Mouse (Mus musculus) neural tube, embryonic 12.5 days (tissue): ENCODE measurements around the gene Dtd1. TPM values are rescaled to one million over a fixed set of nuclear protein-coding genes. Genes with fewer than 3 reads are reported as not detected.

Experiments used
- ATAC-seq: fragments of 200-750 bp; cut with Nextera tagmentation; 2 replicates; pipeline ENCODE4 v1.8.0; 2017; ENCODE audit warnings: low read depth, mild to moderate bottlenecking, moderate TSS enrichment, moderate library complexity; ENCODE audit not compliant: low FRiP score
- H3K27ac ChIP-seq: fragments of 300-500 bp; sonication (generic); 2 replicates; pipeline ENCODE4 v1.5.1; 2016
- H3K27me3 ChIP-seq: fragments of 300-500 bp; sonication (generic); replicated peaks from 2 replicates; pipeline ENCODE4 v1.6.1; 2016; ENCODE audit warnings: mild to moderate bottlenecking
- H3K36me3 ChIP-seq: fragments of 300-500 bp; sonication (generic); 2 replicates; pipeline ENCODE4 v1.6.1; 2016; ENCODE audit warnings: mild to moderate bottlenecking
- H3K4me1 ChIP-seq: fragments of 300-500 bp; sonication (generic); 2 replicates; pipeline ENCODE4 v1.6.1; 2016
- H3K4me2 ChIP-seq: fragments of 300-500 bp; sonication (generic); replicated peaks from 2 replicates; pipeline ENCODE4 v1.6.1; 2016; ENCODE audit warnings: mild to moderate bottlenecking
- H3K4me3 ChIP-seq: fragments of 300-500 bp; sonication (generic); 2 replicates; pipeline ENCODE4 v1.5.1; 2016
- H3K9ac ChIP-seq: fragments of 300-500 bp; sonication (generic); 2 replicates; pipeline ENCODE4 v1.6.1; 2016; ENCODE audit warnings: mild to moderate bottlenecking
- H3K9me3 ChIP-seq: fragments of 300-500 bp; sonication (generic); 2 replicates; pipeline ENCODE4 v1.6.1; 2016; ENCODE audit warnings: mild to moderate bottlenecking
- WGBS: fragments of 180-500 bp; shearing (Covaris S2); methylation state at CpG from one replicate; pipeline ENCODE4 v1.1.7; 2016; 5-methylcytosine and 5-hydroxymethylcytosine counted together
- polyA plus RNA-seq: library from polyadenylated mRNA; unstranded; fragments of >200 nt; fragmentation: Nextera tagmentation; extraction: Ambion mirVana; gene quantifications from 2 replicates; pipeline ENCODE4 v1.2.1, GENCODE M21; 2016

Gene Dtd1
- polyA plus RNA-seq, 1 experiment from 2014 or later, result 42.7 TPM

DNA sequence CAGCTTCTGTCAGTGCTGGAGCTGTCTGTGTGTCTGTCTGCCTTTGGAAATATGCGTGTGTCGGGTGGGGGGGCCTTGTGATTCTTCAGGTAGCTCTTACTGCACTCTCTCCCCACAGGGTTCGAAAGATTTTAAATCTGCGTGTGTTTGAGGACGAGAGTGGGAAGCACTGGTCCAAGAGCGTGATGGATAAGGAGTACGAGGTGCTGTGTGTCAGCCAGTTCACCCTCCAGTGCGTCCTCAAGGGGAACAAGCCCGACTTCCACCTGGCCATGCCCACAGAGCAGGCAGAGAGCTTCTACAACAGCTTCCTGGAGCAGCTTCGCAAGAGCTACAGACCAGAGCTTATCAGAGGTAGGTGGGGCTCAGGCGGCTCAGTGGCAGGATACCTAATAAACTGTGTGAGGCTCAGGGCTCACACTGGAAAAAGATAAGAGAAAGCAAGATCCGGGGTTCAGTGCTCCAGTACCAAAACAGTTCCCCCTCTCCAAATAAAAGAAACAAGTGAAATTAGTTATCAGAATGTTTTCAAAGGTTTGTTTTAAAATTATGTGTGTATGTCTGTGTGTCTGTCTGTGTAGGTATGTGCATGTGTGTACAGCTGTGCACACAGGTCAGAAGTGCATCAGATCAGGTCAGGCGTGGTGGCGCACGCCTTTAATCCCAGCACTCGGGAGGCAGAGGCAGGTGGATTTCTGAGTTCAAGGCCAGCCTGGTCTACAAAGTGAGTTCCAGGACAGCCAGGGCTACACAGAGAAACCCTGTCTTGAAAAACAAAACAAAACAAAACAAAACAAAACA, 17.6 kb downstream of the Dtd1 start:
- no peaks in the 10 kb centered on the region for H3K27me3 ChIP-seq

DNA sequence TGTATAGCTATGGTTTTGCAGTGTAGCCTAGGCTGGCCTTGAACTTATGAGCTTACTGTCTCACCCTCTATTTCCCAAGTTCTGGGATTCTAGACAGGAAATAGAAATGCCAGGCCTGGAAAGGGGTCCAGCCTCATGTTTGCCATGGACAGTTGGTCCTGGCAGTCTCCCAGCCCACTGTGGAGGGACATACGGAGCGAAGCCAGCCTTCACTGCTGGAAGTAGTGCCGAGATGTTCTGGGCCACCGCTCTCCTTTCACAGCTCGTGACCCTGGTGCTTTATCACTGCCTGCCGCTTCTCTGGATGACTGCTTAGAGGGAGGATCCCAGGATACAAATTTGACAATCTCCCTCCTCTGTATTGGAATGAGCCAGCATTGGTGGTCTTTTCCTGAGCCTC, 21.8 kb downstream of the Dtd1 start:
- no peaks in the 10 kb centered on the region for H3K36me3 ChIP-seq
- whole genome bisulfite sequencing, result 52% methylated on average over 6 of the region's 6 CpGs
- no peak overlapping the region for H3K9ac ChIP-seq
- H3K4me2 ChIP-seq, result no peak overlapping the region
- no peaks in the 10 kb centered on the region for H3K27me3 ChIP-seq
- ATAC-seq, result no peak
- no peak overlapping the region for H3K4me3 ChIP-seq
- no peak overlapping the region for H3K27ac ChIP-seq
- no peaks in the 10 kb centered on the region for H3K4me1 ChIP-seq
- H3K9me3 ChIP-seq, result 0 out of 2 replicates have a peak, but pooled peaks cover 3% of the 10 kb centered on the region

More for the DNA sequence above, 17.6 kb downstream of the Dtd1 start:
- H3K4me3 ChIP-seq, result no peak overlapping the region
- no peaks in the 10 kb centered on the region for H3K4me1 ChIP-seq
- H3K4me2 ChIP-seq, result no peak overlapping the region
- H3K9me3 ChIP-seq, result no peaks in the 10 kb centered on the region
- 93% methylated on average over 16 of the region's 16 CpGs for WGBS
- no peak for ATAC-seq
- H3K27ac ChIP-seq, result no peak overlapping the region
- no peak overlapping the region for H3K9ac ChIP-seq
- H3K36me3 ChIP-seq, result no peaks in the 10 kb centered on the region

DNA sequence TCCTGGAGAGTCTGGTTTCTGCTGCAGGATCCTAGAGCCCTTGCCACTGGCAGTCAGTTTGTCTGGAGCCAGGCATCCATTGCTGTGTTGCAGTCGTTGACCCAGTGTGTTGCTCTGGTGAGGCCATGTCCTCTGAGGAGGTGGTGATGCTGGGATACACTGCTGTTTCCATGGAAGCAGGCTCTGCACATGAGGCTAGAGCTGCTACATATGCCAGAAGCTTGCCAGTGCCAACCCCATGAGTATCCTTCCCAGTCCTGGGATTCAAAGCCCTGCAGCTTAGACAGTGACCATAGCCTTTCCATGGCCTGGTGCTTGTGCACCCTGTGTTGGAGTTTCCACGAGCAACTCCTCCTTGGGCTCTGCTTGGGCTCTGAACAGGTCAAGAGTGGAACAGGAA, 33.9 kb downstream of the Dtd1 start:
- no peaks in the 10 kb centered on the region for H3K4me1 ChIP-seq
- WGBS, result 86% methylated on average over 2 of the region's 2 CpGs
- no peak overlapping the region for H3K27ac ChIP-seq
- no peaks in the 10 kb centered on the region for H3K36me3 ChIP-seq
- no peak for ATAC-seq
- H3K4me2 ChIP-seq, result no peak overlapping the region
- no peak overlapping the region for H3K9ac ChIP-seq
- no peaks in the 10 kb centered on the region for H3K27me3 ChIP-seq
- no peaks in the 10 kb centered on the region for H3K9me3 ChIP-seq
- no peak overlapping the region for H3K4me3 ChIP-seq

DNA sequence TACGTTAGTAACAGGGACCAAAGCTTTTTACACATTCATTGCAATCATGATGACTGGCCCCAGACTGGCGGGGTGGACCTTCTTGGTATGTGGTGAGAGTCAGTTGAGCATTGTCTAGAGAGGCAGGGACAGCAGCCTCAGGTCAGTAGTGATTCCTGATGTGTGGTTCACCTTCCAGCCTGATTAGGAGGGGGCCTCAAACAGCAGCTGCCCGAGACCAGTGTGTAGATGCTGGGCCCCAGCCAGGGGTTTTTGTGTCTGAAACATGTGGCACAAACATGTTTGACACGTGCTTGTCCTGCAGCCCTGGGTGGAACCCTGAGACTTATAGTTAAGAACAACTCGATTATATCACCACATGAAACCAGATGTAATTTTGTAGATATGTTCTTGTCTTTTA, 34.5 kb downstream of the Dtd1 start:
- ATAC-seq, result no peak
- no peaks in the 10 kb centered on the region for H3K27me3 ChIP-seq
- no peaks in the 10 kb centered on the region for H3K9me3 ChIP-seq
- H3K4me3 ChIP-seq, result no peak overlapping the region
- no peak overlapping the region for H3K9ac ChIP-seq
- no peaks in the 10 kb centered on the region for H3K36me3 ChIP-seq
- no peak overlapping the region for H3K4me2 ChIP-seq
- no peaks in the 10 kb centered on the region for H3K4me1 ChIP-seq
- 77% methylated on average over 5 of the region's 5 CpGs for WGBS
- no peak overlapping the region for H3K27ac ChIP-seq

- no peak overlapping the region for H3K27ac ChIP-seq
- peak; percentile 4; the same call in 1 of the 2 replicates for ATAC-seq
- no peaks in the 10 kb centered on the region for H3K36me3 ChIP-seq
- H3K9me3 ChIP-seq, result no peaks in the 10 kb centered on the region
- no peak overlapping the region for H3K4me2 ChIP-seq
- H3K4me1 ChIP-seq, result no peaks in the 10 kb centered on the region
- 71% methylated on average over 2 of the region's 2 CpGs for WGBS
- H3K4me3 ChIP-seq, result no peak overlapping the region
- no peaks in the 10 kb centered on the region for H3K27me3 ChIP-seq
- H3K9ac ChIP-seq, result no peak overlapping the region
These were observed 35.0 kb downstream of the Dtd1 start for GRCm38 (mm10) chr2:144634729-144635128.

DNA sequence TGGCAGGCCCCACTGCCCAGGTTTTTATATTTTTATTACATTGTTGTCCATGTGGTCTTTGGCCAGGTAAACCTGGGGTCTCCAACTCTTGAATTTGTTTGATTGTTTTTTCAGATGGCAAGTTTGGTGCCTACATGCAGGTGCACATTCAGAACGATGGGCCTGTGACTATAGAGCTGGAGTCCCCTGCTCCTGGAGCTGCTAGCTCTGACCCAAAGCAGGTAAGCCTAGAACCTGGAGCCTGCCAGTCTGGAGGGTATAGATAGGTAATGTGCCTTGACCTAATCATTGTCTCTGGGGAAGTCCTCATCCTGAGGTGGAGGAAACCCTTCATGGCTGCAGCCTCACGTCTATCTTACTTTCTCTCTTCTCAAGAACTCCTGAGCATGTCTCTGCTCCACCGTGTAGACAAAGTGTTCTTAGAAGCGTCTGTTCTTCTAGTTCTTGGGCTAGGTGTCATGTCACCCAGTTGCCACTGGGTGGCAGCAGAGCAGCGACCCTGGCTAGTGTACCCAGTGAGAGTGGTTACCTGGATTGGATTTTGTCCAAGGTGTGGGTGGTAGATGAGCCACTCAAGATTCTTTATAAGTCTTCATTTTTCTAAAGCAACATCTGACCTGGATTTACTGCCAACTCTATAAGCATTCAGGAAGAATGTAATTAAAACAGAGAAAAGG, 36.1 kb downstream of the Dtd1 start:
- no peak overlapping the region for H3K4me3 ChIP-seq
- WGBS, result 29% methylated on average over 5 of the region's 5 CpGs
- H3K4me2 ChIP-seq, result no peak overlapping the region
- no peak overlapping the region for H3K27ac ChIP-seq
- no peaks in the 10 kb centered on the region for H3K27me3 ChIP-seq
- H3K9me3 ChIP-seq, result no peaks in the 10 kb centered on the region
- H3K9ac ChIP-seq, result no peak overlapping the region
- no peaks in the 10 kb centered on the region for H3K36me3 ChIP-seq
- ATAC-seq, result peak; percentile 68; the same call in 1 of the 2 replicates
- peaks cover 6% of the 10 kb centered on the region; the same call in 1 of the 2 replicates for H3K4me1 ChIP-seq

DNA sequence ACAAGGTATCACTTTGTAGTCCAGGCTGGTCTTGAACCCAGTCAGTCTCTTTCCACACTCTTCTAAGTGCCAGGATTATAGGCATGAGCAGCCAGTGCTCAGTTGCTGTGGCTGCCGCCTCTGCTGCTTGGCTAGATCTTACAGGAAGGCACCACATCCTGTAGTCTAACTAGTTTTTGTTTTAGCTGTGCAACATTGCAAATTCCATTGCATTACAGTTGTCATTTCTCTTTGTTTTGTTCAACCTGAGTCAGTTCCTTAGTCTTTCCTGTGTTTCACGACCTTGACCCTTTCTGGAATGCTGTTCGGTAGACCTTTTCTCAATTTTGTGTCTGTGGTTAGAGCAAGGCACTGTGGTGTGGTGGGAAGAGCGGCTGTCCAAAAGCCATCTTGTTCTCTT, 37.5 kb downstream of the Dtd1 start:
- Histone ChIP-seq H3K9ac (no peak overlapping the region), H3K4me2 (no peak overlapping the region), H3K27ac (no peak overlapping the region), H3K4me3 (no peak overlapping the region), H3K36me3 (no peaks in the 10 kb centered on the region), H3K27me3 (no peaks in the 10 kb centered on the region), H3K9me3 (no peaks in the 10 kb centered on the region), H3K4me1 (peaks cover 6% of the 10 kb centered on the region; the same call in 1 of the 2 replicates)
- ATAC-seq, result no peak
- WGBS, result 91% methylated on average over 4 of the region's 4 CpGs

- no peak for ATAC-seq
- WGBS, result 80% methylated on average over 12 of the region's 12 CpGs
These were observed 38.1 kb downstream of the Dtd1 start for GRCm38 (mm10) chr2:144637671-144638395.

DNA sequence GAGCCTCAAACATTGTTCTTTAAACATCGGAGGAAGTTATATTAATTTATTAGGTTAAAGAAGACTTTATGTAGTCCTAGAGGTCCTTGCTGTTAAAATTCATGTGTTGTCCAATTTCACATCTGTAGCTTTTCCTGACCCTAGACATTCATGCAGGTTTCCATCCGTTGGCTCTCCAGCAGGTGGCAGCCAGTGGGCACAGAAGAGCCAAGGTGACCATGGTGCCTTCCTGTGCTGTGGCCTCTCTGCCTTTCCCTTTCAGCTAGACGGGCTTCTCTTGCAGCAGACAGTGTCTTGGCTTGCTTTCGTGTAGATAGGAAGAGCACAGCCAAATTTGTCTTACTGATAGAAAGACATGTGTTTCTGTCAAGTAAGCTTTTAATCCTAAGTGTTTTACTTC, 39.0 kb downstream of the Dtd1 start:
- no peaks in the 10 kb centered on the region for H3K36me3 ChIP-seq
- no peak overlapping the region for H3K9ac ChIP-seq
- no peak overlapping the region for H3K27ac ChIP-seq
- H3K4me2 ChIP-seq, result no peak overlapping the region
- peaks cover 6% of the 10 kb centered on the region; the same call in 1 of the 2 replicates for H3K4me1 ChIP-seq
- no peaks in the 10 kb centered on the region for H3K9me3 ChIP-seq
- H3K27me3 ChIP-seq, result no peaks in the 10 kb centered on the region
- no peak for ATAC-seq
- H3K4me3 ChIP-seq, result no peak overlapping the region
- WGBS, result 72% methylated on average over 4 of the region's 4 CpGs

More at GRCm38 (mm10) chr2:144637671-144638395, 38.1 kb downstream of the Dtd1 start:
- Histone ChIP-seq H3K9me3 (no peaks in the 10 kb centered on the region), H3K36me3 (no peaks in the 10 kb centered on the region), H3K4me3 (no peak overlapping the region), H3K27ac (no peak overlapping the region), H3K4me1 (peaks cover 6% of the 10 kb centered on the region; the same call in 1 of the 2 replicates), H3K4me2 (no peak overlapping the region), H3K27me3 (no peaks in the 10 kb centered on the region), H3K9ac (no peak overlapping the region)

DNA sequence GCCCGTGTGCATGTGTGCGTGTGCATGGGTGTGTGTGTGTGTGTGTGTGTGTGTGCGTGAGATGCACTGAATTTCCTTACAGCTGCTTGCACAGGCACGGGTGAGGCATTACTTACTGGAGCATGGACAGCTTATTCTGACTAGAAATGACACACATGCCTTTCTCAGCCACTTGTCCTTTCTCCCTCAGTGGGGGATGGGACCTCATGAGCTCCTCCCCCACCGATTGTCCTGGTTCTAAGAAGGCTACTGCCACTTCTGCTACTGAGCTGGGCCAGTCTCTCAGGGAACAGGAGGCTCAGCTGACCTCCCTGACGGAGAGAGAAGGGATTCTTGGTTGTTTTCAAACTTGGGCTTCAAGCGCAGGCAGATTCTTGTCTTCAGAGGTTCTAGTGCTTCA, 40.4 kb downstream of the Dtd1 start:
- Histone ChIP-seq H3K4me1 (peaks cover 6% of the 10 kb centered on the region; the same call in 1 of the 2 replicates), H3K9me3 (no peaks in the 10 kb centered on the region), H3K27me3 (no peaks in the 10 kb centered on the region), H3K4me3 (no peak overlapping the region), H3K9ac (no peak overlapping the region), H3K27ac (no peak overlapping the region), H3K4me2 (no peak overlapping the region), H3K36me3 (no peaks in the 10 kb centered on the region)
- WGBS, result 81% methylated on average over 7 of the region's 7 CpGs
- no peak for ATAC-seq

- no peak overlapping the region for H3K27ac ChIP-seq
- ATAC-seq, result no peak
- H3K4me2 ChIP-seq, result no peak overlapping the region
- H3K36me3 ChIP-seq, result no peaks in the 10 kb centered on the region
- H3K4me3 ChIP-seq, result no peak overlapping the region
- peaks cover 6% of the 10 kb centered on the region; the same call in 1 of the 2 replicates for H3K4me1 ChIP-seq
- 89% methylated on average over 4 of the region's 4 CpGs for WGBS
- no peaks in the 10 kb centered on the region for H3K9me3 ChIP-seq
- no peak overlapping the region for H3K9ac ChIP-seq
- no peaks in the 10 kb centered on the region for H3K27me3 ChIP-seq
These were observed 42.3 kb downstream of the Dtd1 start for GRCm38 (mm10) chr2:144641991-144642390.

GRCm38 (mm10) chr2:144646360-144646759, 46.7 kb downstream of the Dtd1 start:
- Histone ChIP-seq H3K36me3 (no peaks in the 10 kb centered on the region), H3K27me3 (no peaks in the 10 kb centered on the region), H3K4me3 (no peak overlapping the region), H3K9me3 (no peaks in the 10 kb centered on the region), H3K4me2 (no peak overlapping the region), H3K4me1 (no peaks in the 10 kb centered on the region), H3K9ac (no peak overlapping the region), H3K27ac (no peak overlapping the region)
- no peak for ATAC-seq
- WGBS, result 60% methylated on average over 10 of the region's 10 CpGs
